Mouse (Mus musculus) liver, embryonic 14.5 days (tissue): ENCODE data around the gene Hoxa6. TPM values are rescaled to one million over a fixed set of nuclear protein-coding genes. Genes with fewer than 3 reads are reported as not detected.

ENCODE experiments used
- ATAC-seq: fragments of 200-750 bp; cut with Nextera tagmentation; 2 replicates; pipeline ENCODE4 v1.8.0; 2017; ENCODE audit warnings: moderate number of reproducible peaks, mild to moderate bottlenecking, moderate library complexity; ENCODE audit not compliant: insufficient read depth
- DNase-seq, 3 experiments: peaks; one replicate each; pipeline ENCODE4 v3.0.0-alpha.2; 2012 to 2013; ENCODE audit warnings: low read depth in 3 of 3, low spot score in 3 of 3
- H3K27ac ChIP-seq: fragments of 300-500 bp; sonication (generic); 2 replicates; pipeline ENCODE4 v1.5.1; 2014; ENCODE audit warnings: moderate library complexity, mild to moderate bottlenecking, control low read depth, inconsistent platforms
- H3K27me3 ChIP-seq: fragments of 300-500 bp; sonication (generic); 2 replicates; pipeline ENCODE4 v1.6.1; 2014; ENCODE audit warnings: mild to moderate bottlenecking, low read length, moderate library complexity; ENCODE audit not compliant: control insufficient read depth, insufficient read depth
- H3K36me3 ChIP-seq: fragments of 300-500 bp; sonication (generic); replicated peaks from 2 replicates; pipeline ENCODE4 v1.6.1; 2014; ENCODE audit warnings: low read depth; ENCODE audit not compliant: control insufficient read depth, insufficient read depth
- H3K4me1 ChIP-seq, 2 experiments: fragments of 200-500 bp in 1 of 2; fragments of 300-500 bp in 1 of 2; sonication (generic) in 1 of 2; replicated peaks; 2 replicates each; pipeline ENCODE4 v1.6.1; 2012 to 2014; ENCODE audit warnings: antibody characterized with exemption in 1 of 2, inconsistent platforms in 1 of 2, low read length in 1 of 2; ENCODE audit not compliant: control insufficient read depth in 2 of 2, insufficient read depth in 2 of 2
- H3K4me2 ChIP-seq: fragments of 300-500 bp; sonication (generic); 2 replicates; pipeline ENCODE4 v1.6.1; 2014; ENCODE audit warnings: low read depth, mild to moderate bottlenecking, control low read depth, moderate library complexity
- H3K4me3 ChIP-seq, 2 experiments: fragments of 200-500 bp in 1 of 2; fragments of 300-500 bp in 1 of 2; sonication (generic) in 1 of 2; 2 replicates each; pipeline ENCODE4 v1.5.1; 2012 to 2014; ENCODE audit warnings: low read depth in 2 of 2, low read length in 2 of 2, mild to moderate bottlenecking in 2 of 2, control low read depth in 1 of 2, inconsistent platforms in 1 of 2, moderate library complexity in 1 of 2; ENCODE audit not compliant: insufficient read depth in 1 of 2
- H3K9ac ChIP-seq: fragments of 300-500 bp; sonication (generic); replicated peaks from 2 replicates; pipeline ENCODE4 v1.6.1; 2014; ENCODE audit warnings: mild to moderate bottlenecking, control low read depth, moderate library complexity
- H3K9me3 ChIP-seq: fragments of 300-500 bp; sonication (generic); 2 replicates; pipeline ENCODE4 v1.6.1; 2016; ENCODE audit warnings: low read length, mixed read lengths; ENCODE audit not compliant: control insufficient read depth
- CTCF ChIP-seq: IDR thresholded peaks from 2 replicates; pipeline ENCODE4 v1.5.1; 2016; ENCODE audit warnings: antibody characterized with exemption, low read depth, control low read depth
- EP300 ChIP-seq: IDR thresholded peaks from 2 replicates; pipeline ENCODE4 v1.6.1; 2016; ENCODE audit warnings: antibody characterized with exemption, low read depth
- WGBS: fragments of 180-500 bp; shearing (Covaris S2); extraction: QIAGEN DNeasy Blood & Tissue Kit; methylation state at CpG from one replicate; pipeline ENCODE4 v1.1.7; 2014; ENCODE audit not compliant: insufficient replicate concordance; 5-methylcytosine and 5-hydroxymethylcytosine counted together
- polyA plus RNA-seq, 2 experiments: library from polyadenylated mRNA; depleted of rRNA in 1 of 2; stranded (reverse) in 1 of 2; unstranded in 1 of 2; fragments of >200 nt; fragmentation: Nextera tagmentation in 1 of 2; extraction: Ambion mirVana in 1 of 2; gene quantifications; 2 replicates each; pipeline versions ENCODE4 v1.2.1 to v1.2.3; 2012 to 2014

Hoxa6 gene
- polyA plus RNA-seq, 2 experiments = not detected

- DNase-seq = no peak
- no peaks in the 10 kb centered on the region for H3K4me1 ChIP-seq
- no peaks in the 10 kb centered on the region for H3K9me3 ChIP-seq
- no peak overlapping the region for H3K4me2 ChIP-seq
- peaks cover 100% of the 10 kb centered on the region for H3K27me3 ChIP-seq
- ATAC-seq = no peak
- no peak for TF ChIP-seq CTCF
- no peak for TF ChIP-seq EP300
- H3K27ac ChIP-seq = no peak overlapping the region
- H3K4me3 ChIP-seq = no peak overlapping the region
- no peak overlapping the region for H3K9ac ChIP-seq
- 3% methylated on average over 30 of the region's 30 CpGs for WGBS
- H3K36me3 ChIP-seq = no peaks in the 10 kb centered on the region
Observed at GRCm38 (mm10) chr6:52215771-52216535, 7.4 kb upstream of the Hoxa6 start.

- H3K4me2 ChIP-seq = no peak overlapping the region
- H3K9ac ChIP-seq = no peak overlapping the region
- ATAC-seq (no peak), DNase-seq (no peak)
- 32% methylated on average over 3 of the region's 3 CpGs for WGBS
- no peaks in the 10 kb centered on the region for H3K36me3 ChIP-seq
- no peak for TF ChIP-seq EP300
- no peak overlapping the region for H3K4me3 ChIP-seq
- H3K9me3 ChIP-seq = no peaks in the 10 kb centered on the region
- H3K27ac ChIP-seq = no peak overlapping the region
- peaks cover 99% of the 10 kb centered on the region for H3K27me3 ChIP-seq
- H3K4me1 ChIP-seq = no peaks in the 10 kb centered on the region
Observed at GRCm38 (mm10) chr6:52215070-52215469, 6.5 kb upstream of the Hoxa6 start.

- DNase-seq (no peak), ATAC-seq (no peak)
- H3K4me3 ChIP-seq = no peak overlapping the region
- no peak overlapping the region for H3K27ac ChIP-seq
- TF ChIP-seq EP300 (no peak), CTCF (no peak)
- H3K4me2 ChIP-seq = no peak overlapping the region
- WGBS = 20% methylated on average over 5 of the region's 5 CpGs
- peaks cover 99% of the 10 kb centered on the region for H3K27me3 ChIP-seq
- H3K36me3 ChIP-seq = no peaks in the 10 kb centered on the region
- H3K9me3 ChIP-seq = no peaks in the 10 kb centered on the region
- H3K9ac ChIP-seq = no peak overlapping the region
- no peaks in the 10 kb centered on the region for H3K4me1 ChIP-seq
Observed at GRCm38 (mm10) chr6:52214271-52214670, 5.7 kb upstream of the Hoxa6 start.

GRCm38 (mm10) chr6:52213119-52213986, 4.8 kb upstream of the Hoxa6 start, which contains the start of the genes Hoxa3 and Gm28308:
TSS of gene Hoxa3 (minus strand) at chr6:52213336.
TSS of gene Gm28308 (minus strand) at chr6:52213339.
- WGBS = 5% methylated on average over 38 of the region's 38 CpGs
- H3K27ac ChIP-seq = no peak within 1 kb of the TSS
- no peaks in the 10 kb centered on the region for H3K36me3 ChIP-seq
- H3K4me3 ChIP-seq = peak within 1 kb of the TSS; percentile 11 to 18; a peak in 3 of 4 replicates
- peak within 1 kb of the TSS; percentile 32 for H3K4me2 ChIP-seq
- H3K27me3 ChIP-seq = peaks cover 99% of the 10 kb centered on the region
- no peaks in the 10 kb centered on the region for H3K9me3 ChIP-seq
- TF ChIP-seq EP300 = no peak
- no peak for TF ChIP-seq CTCF
- ATAC-seq = no peak
- no peak for DNase-seq
- H3K4me1 ChIP-seq = no peaks in the 10 kb centered on the region
- no peak within 1 kb of the TSS for H3K9ac ChIP-seq

GRCm38 (mm10) chr6:52212556-52213118, 4.1 kb upstream of the Hoxa6 start:
- no peaks in the 10 kb centered on the region for H3K4me1 ChIP-seq
- H3K4me3 ChIP-seq = peak overlapping the region; percentile 11 to 18; a peak in 3 of 4 replicates
- under 1% methylated on average over 22 of the region's 22 CpGs for WGBS
- TF ChIP-seq EP300 (no peak), CTCF (no peak)
- H3K27me3 ChIP-seq = peaks cover 97% of the 10 kb centered on the region
- no peak overlapping the region for H3K27ac ChIP-seq
- H3K36me3 ChIP-seq = no peaks in the 10 kb centered on the region
- no peaks in the 10 kb centered on the region for H3K9me3 ChIP-seq
- no peak for ATAC-seq
- DNase-seq = no peak
- H3K9ac ChIP-seq = no peak overlapping the region
- peak overlapping the region; percentile 32 for H3K4me2 ChIP-seq
